Mouse (Mus musculus) CH12.LX (cell line): Measurements from ENCODE around the gene Crygb.

Experiments used
- BHLHE40 ChIP-seq: IDR thresholded peaks from 2 replicates; pipeline ENCODE4 v1.6.1; 2011; ENCODE audit warnings: mild to moderate bottlenecking, low read depth, low read length, improper control_type of control experiment
- CTCF ChIP-seq, 2 experiments: IDR thresholded peaks in 1 of 2; conservative IDR thresholded peaks in 1 of 2; 2 replicates each; pipeline ENCODE4 v1.5.1; 2011 to 2012; ENCODE audit warnings: low read depth in 2 of 2, low read length in 2 of 2, improper control_type of control experiment in 1 of 2, inconsistent platforms in 1 of 2, mild to moderate bottlenecking in 1 of 2, moderate library complexity in 1 of 2
- EP300 ChIP-seq: IDR thresholded peaks from 2 replicates; pipeline ENCODE4 v1.6.1; 2011; ENCODE audit warnings: low read length, improper control_type of control experiment
- HCFC1 ChIP-seq: IDR thresholded peaks from 2 replicates; pipeline ENCODE4 v1.6.1; 2012; ENCODE audit warnings: low read depth, mild to moderate bottlenecking, inconsistent platforms, low read length, improper control_type of control experiment
- JUND ChIP-seq: conservative IDR thresholded peaks from 2 replicates; pipeline ENCODE4 v1.6.1; 2011; ENCODE audit warnings: low read depth, low read length, improper control_type of control experiment
- KAT2A ChIP-seq: IDR thresholded peaks from 2 replicates; pipeline ENCODE4 v1.6.1; 2012; ENCODE audit warnings: low read length, improper control_type of control experiment, inconsistent platforms; ENCODE audit not compliant: insufficient replicate concordance
- MAX ChIP-seq: IDR thresholded peaks from 2 replicates; pipeline ENCODE4 v1.6.1; 2011; ENCODE audit warnings: low read length, improper control_type of control experiment
- POLR2AphosphoS2 ChIP-seq: IDR thresholded peaks from 2 replicates; pipeline ENCODE4 v1.6.1; 2011; ENCODE audit warnings: low read depth, low read length, improper control_type of control experiment
- ZC3H11A ChIP-seq: IDR thresholded peaks from 2 replicates; pipeline ENCODE4 v1.6.1; 2012; ENCODE audit warnings: low read depth, mild to moderate bottlenecking, inconsistent platforms, low read length, improper control_type of control experiment
- ZNF384 ChIP-seq: IDR thresholded peaks from 2 replicates; pipeline ENCODE4 v1.6.1; 2012; ENCODE audit warnings: low read depth, low read length, improper control_type of control experiment, inconsistent platforms

DNA sequence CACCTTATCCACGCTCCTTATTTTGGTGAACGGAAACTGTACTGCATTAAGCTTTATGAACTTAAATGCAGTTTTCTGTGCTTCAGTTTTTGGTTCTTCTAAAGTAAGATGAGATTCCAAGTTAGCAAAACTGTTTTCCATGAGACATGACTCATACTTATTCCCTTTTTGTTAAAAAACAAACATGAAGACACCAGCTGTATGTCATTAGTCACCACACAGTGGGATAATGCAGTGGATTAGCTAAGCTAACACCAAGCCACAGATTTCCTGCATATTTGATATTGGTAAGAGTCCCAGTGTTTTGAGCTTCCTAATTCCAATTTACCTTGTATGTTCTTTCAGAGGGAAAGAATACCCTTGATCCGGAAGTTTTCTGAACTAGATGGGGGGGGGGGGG is 9.5 kb upstream of the Crygb start:
- TF ChIP-seq EP300: no peak
- no peak for TF ChIP-seq CTCF (conservative IDR thresholded peaks at IDR 0.05 in 1 of 2, IDR thresholded peaks at IDR 0.05 in 1 of 2; ENCODE audit: low read depth in 2 of 2, low read length in 2 of 2)
- no peak for TF ChIP-seq BHLHE40
- TF ChIP-seq ZNF384: no peak
- no peak for TF ChIP-seq MAX
- TF ChIP-seq HCFC1: no peak
- no peak for TF ChIP-seq ZC3H11A
- TF ChIP-seq KAT2A: no peak
- TF ChIP-seq JUND: no peak
- TF ChIP-seq POLR2AphosphoS2: no peak
